ENCODE assay signal across 20 mouse cellular contexts in the genomic region with DNA sequence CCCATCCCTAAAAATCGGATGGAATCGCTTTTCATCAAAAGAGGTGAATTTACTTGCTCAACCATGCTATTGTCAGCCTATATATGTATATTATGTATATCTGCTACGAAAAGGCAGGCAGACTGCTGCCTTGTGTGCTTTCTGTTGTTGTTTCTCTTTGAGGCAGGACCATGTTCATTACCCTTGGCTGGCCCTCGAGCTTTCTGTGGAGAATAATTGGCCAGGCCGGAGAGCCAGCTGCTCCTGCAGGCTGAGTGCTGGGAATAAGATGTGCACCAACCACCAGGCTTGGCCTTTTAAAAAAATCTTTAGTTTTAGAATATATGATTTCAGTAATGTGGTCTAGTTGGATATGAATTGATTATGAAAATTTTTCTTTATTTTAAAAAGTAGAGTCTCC. TPM values are rescaled to one million over a fixed set of nuclear protein-coding genes. Genes with fewer than 3 reads are reported as not detected.
DNase-seq lines count a peak whose midpoint lies in the region; ATAC-seq and TF ChIP-seq lines count a peak whose summit lies in the region.
"Had no signal": no experiment of that assay in that cellular context is flagged by ENCODE, and none has a peak within 500 bp of the region (broad histone marks: within the 10 kb centered on the region; RNA-seq: fewer than 3 reads in every experiment).

No protein-coding gene starts in this region.

- peak; percentile 50 to 61 for DNase-seq in cerebellum, postnatal 25 days
- DNase-seq in cerebellum, adult 11 months = no peak
- no peak for DNase-seq in hindbrain, embryonic 11.5 days (ENCODE audit: low spot score)
- DNase-seq in hindbrain, embryonic 14.5 days (ENCODE audit: low spot score) = no peak
- DNase-seq in midbrain, embryonic 11.5 days (ENCODE audit: low spot score, missing footprints) = peak; percentile 75
- peak; percentile 75 for DNase-seq in brain, embryonic 14.5 days (ENCODE audit: low read depth)
- DNase-seq: adrenal gland, postnatal 14 days; kidney, adult 8-10 months; kidney, postnatal 10 days; lung, adult 18-20 months; lung, postnatal 10 days; right cerebral cortex, postnatal 14 days; thymus, adult 2 months had no signal

- WGBS in hindbrain, embryonic 11.5 days = 76% methylated on average over 5 of the region's 5 CpGs
- 53% methylated on average over 5 of the region's 5 CpGs for WGBS in hindbrain, embryonic 14.5 days
- WGBS in midbrain, embryonic 11.5 days = 80% methylated on average over 5 of the region's 5 CpGs
- WGBS in midbrain, embryonic 15.5 days = 65% methylated on average over 5 of the region's 5 CpGs

- no peaks in the 10 kb centered on the region for H3K36me3 ChIP-seq in hindbrain, embryonic 11.5 days (ENCODE audit: control insufficient read depth, insufficient read depth, low read length)
- no peaks in the 10 kb centered on the region for H3K36me3 ChIP-seq in hindbrain, embryonic 14.5 days (replicated peaks; ENCODE audit: control insufficient read depth, insufficient read depth)
- H3K36me3 ChIP-seq in midbrain, embryonic 11.5 days (ENCODE audit: control insufficient read depth, insufficient read depth, low read length) = no peaks in the 10 kb centered on the region
- no peaks in the 10 kb centered on the region for H3K36me3 ChIP-seq in midbrain, embryonic 15.5 days (replicated peaks)
- H3K36me3 ChIP-seq: embryonic facial prominence, embryonic 10.5 days; liver, embryonic 12.5 days; midbrain, embryonic 12.5 days had no signal

- H3K4me3 ChIP-seq in hindbrain, embryonic 11.5 days (ENCODE audit: low read depth, low read length) = no peak overlapping the region
- no peak overlapping the region for H3K4me3 ChIP-seq in hindbrain, embryonic 14.5 days (replicated peaks; ENCODE audit: low read length)
- H3K4me3 ChIP-seq in midbrain, embryonic 11.5 days (ENCODE audit: low read depth, low read length) = no peak overlapping the region
- H3K4me3 ChIP-seq in midbrain, embryonic 15.5 days = no peak overlapping the region
- H3K4me3 ChIP-seq: embryonic facial prominence, embryonic 10.5 days; liver, embryonic 12.5 days; midbrain, embryonic 12.5 days had no signal

- no peak for TF ChIP-seq CTCF in brain, embryonic 14.5 days (IDR thresholded peaks at IDR 0.05; ENCODE audit: borderline replicate concordance, extremely low read depth, insufficient read depth, insufficient read length)

- no peaks in the 10 kb centered on the region for H3K27me3 ChIP-seq in hindbrain, embryonic 11.5 days (ENCODE audit: control insufficient read depth, insufficient read depth, low read length)
- H3K27me3 ChIP-seq in hindbrain, embryonic 14.5 days (ENCODE audit: control insufficient read depth, insufficient read depth, low read length) = no peaks in the 10 kb centered on the region
- no peaks in the 10 kb centered on the region for H3K27me3 ChIP-seq in midbrain, embryonic 11.5 days (ENCODE audit: control insufficient read depth, insufficient read depth, low read length)
- H3K27me3 ChIP-seq in midbrain, embryonic 15.5 days (replicated peaks) = no peaks in the 10 kb centered on the region
- H3K27me3 ChIP-seq: liver, embryonic 12.5 days; midbrain, embryonic 12.5 days had no signal

- no peak overlapping the region for H3K9ac ChIP-seq in hindbrain, embryonic 11.5 days (ENCODE audit: low read depth, low read length)
- no peak overlapping the region for H3K9ac ChIP-seq in hindbrain, embryonic 14.5 days
- H3K9ac ChIP-seq in midbrain, embryonic 11.5 days (ENCODE audit: low read length) = no peak overlapping the region
- no peak overlapping the region for H3K9ac ChIP-seq in midbrain, embryonic 15.5 days
- H3K9ac ChIP-seq: liver, embryonic 12.5 days; midbrain, embryonic 12.5 days had no signal

- no peaks in the 10 kb centered on the region for H3K9me3 ChIP-seq in hindbrain, embryonic 11.5 days (ENCODE audit: control insufficient read depth, low read length)
- no peaks in the 10 kb centered on the region for H3K9me3 ChIP-seq in hindbrain, embryonic 14.5 days (ENCODE audit: control insufficient read depth, low read length)
- no peaks in the 10 kb centered on the region for H3K9me3 ChIP-seq in midbrain, embryonic 11.5 days (ENCODE audit: control insufficient read depth, low read length)
- H3K9me3 ChIP-seq in midbrain, embryonic 15.5 days = no peaks in the 10 kb centered on the region
- H3K9me3 ChIP-seq: embryonic facial prominence, embryonic 10.5 days; liver, embryonic 12.5 days; midbrain, embryonic 12.5 days had no signal

- no peaks in the 10 kb centered on the region for H3K4me1 ChIP-seq in hindbrain, embryonic 11.5 days (replicated peaks; ENCODE audit: control insufficient read depth, insufficient read depth, low read length)
- no peaks in the 10 kb centered on the region; the same call in 1 of the 2 replicates for H3K4me1 ChIP-seq in hindbrain, embryonic 14.5 days (replicated peaks; ENCODE audit: control insufficient read depth, insufficient read depth, low read length)
- H3K4me1 ChIP-seq in midbrain, embryonic 11.5 days (ENCODE audit: control insufficient read depth, insufficient read depth, low read length) = no peaks in the 10 kb centered on the region
- no peaks in the 10 kb centered on the region for H3K4me1 ChIP-seq in midbrain, embryonic 15.5 days
- H3K4me1 ChIP-seq: liver, embryonic 12.5 days; midbrain, embryonic 12.5 days had no signal

- no peak overlapping the region for H3K4me2 ChIP-seq in hindbrain, embryonic 11.5 days (replicated peaks; ENCODE audit: low read depth, low read length)
- H3K4me2 ChIP-seq in hindbrain, embryonic 14.5 days (replicated peaks) = no peak overlapping the region
- H3K4me2 ChIP-seq in midbrain, embryonic 11.5 days = no peak overlapping the region
- no peak overlapping the region for H3K4me2 ChIP-seq in midbrain, embryonic 15.5 days
- H3K4me2 ChIP-seq: heart, embryonic 11.5 days; liver, embryonic 12.5 days; midbrain, embryonic 12.5 days had no signal

- ATAC-seq in hindbrain, embryonic 11.5 days (ENCODE audit: low FRiP score) = 0 out of 2 replicates have a peak, but pooled peaks have one; percentile 50
- ATAC-seq in hindbrain, embryonic 14.5 days (ENCODE audit: low FRiP score) = no peak
- no peak for ATAC-seq in midbrain, embryonic 11.5 days (ENCODE audit: low FRiP score)
- no peak for ATAC-seq in midbrain, embryonic 15.5 days (replicated peaks)
- ATAC-seq: CD4-positive, CD25-positive, alpha-beta regulatory T cell, adult 4 months; liver, embryonic 12.5 days had no signal

- TF ChIP-seq POLR2A in brain, embryonic 14.5 days (IDR thresholded peaks at IDR 0.05; ENCODE audit: borderline replicate concordance, extremely low read depth, insufficient read depth, insufficient read length, poor library complexity, severe bottlenecking) = no peak

- no peak overlapping the region for H3K27ac ChIP-seq in hindbrain, embryonic 11.5 days (ENCODE audit: low read depth, low read length)
- no peak overlapping the region for H3K27ac ChIP-seq in hindbrain, embryonic 14.5 days
- no peak overlapping the region for H3K27ac ChIP-seq in midbrain, embryonic 11.5 days (ENCODE audit: low read depth, low read length)
- H3K27ac ChIP-seq in midbrain, embryonic 15.5 days = no peak overlapping the region
- H3K27ac ChIP-seq: embryonic facial prominence, embryonic 10.5 days; liver, embryonic 12.5 days; midbrain, embryonic 12.5 days; stomach, postnatal 0 days had no signal

RNA-seq across cellular contexts. Expression of a gene that starts 19.3 kb away (rescaled TPM):
- 14.8 and 16.2 TPM in 2 replicates for polyA plus RNA-seq in hindbrain, embryonic 11.5 days (2014; fragmentation: Nextera tagmentation; extraction: Ambion mirVana)
- polyA plus RNA-seq in hindbrain, embryonic 14.5 days (2014; fragmentation: Nextera tagmentation; extraction: Ambion mirVana) = 27.9 and 30.2 TPM in 2 replicates
- 11.1 and 14.4 TPM in 2 replicates for polyA plus RNA-seq in midbrain, embryonic 11.5 days (2014; fragmentation: Nextera tagmentation; extraction: Ambion mirVana)
- polyA plus RNA-seq in midbrain, embryonic 15.5 days (2015; fragmentation: Nextera tagmentation; extraction: Ambion mirVana) = 18.1 and 19.3 TPM in 2 replicates
- 8.7 and 17.1 TPM in 2 replicates for polyA plus RNA-seq in brain, embryonic 14.5 days (2012; rRNA removed)

Comparison
In these comparisons a context has a peak if more than half of its experiments do, and no peak if none do; other contexts are left out.
1. DNase-seq: peak in cerebellum, postnatal 25 days (2 of 2), midbrain, embryonic 11.5 days (single experiment) and brain, embryonic 14.5 days (single experiment); none in cerebellum, adult 11 months (single experiment), hindbrain, embryonic 11.5 days (single experiment) and hindbrain, embryonic 14.5 days (single experiment).